28 mouse cellular contexts compared by ENCODE assay signal in the genomic region with DNA sequence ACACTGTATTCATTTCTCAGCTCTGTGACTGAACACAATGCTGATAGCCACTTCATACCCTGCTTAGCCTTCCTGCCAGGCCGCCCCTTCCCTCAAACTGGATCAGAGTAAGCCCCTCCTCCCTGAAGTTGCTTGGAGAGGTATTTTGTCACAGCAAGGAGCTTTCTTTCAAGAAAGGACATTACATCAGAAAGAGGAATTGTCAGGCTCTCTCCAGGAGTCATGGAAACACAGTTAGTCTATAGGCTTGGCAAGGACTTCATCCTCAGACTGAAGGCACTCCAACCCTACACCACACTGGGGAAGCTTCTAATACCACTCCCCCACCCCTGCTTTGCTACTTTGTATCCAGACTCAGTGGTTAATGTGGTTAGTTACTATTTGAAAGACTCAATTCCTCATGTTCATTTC.
DNase-seq lines count a peak whose midpoint lies in the region; ATAC-seq lines count a peak whose summit lies in the region.
"Had no signal": no experiment of that assay in that cellular context is flagged by ENCODE, and none has a peak within 500 bp of the region (broad histone marks: within the 10 kb centered on the region; RNA-seq: fewer than 3 reads in every experiment).

No protein-coding gene starts in this region.

- no peak overlapping the region for H3K4me2 ChIP-seq in hindbrain, embryonic 12.5 days (replicated peaks)
- no peak overlapping the region for H3K4me2 ChIP-seq in neural tube, embryonic 13.5 days
- H3K4me2 ChIP-seq in hindbrain, embryonic 15.5 days: no peak overlapping the region
- H3K4me2 ChIP-seq in neural tube, embryonic 15.5 days: no peak overlapping the region
- H3K4me2 ChIP-seq: embryonic facial prominence, embryonic 13.5 days; heart, embryonic 12.5 days; liver, embryonic 15.5 days; lung, embryonic 15.5 days had no signal

- 0 out of 2 replicates have a peak overlapping the region, but pooled peaks have one; percentile 16 for H3K27ac ChIP-seq in hindbrain, embryonic 10.5 days
- no peak overlapping the region for H3K27ac ChIP-seq in hindbrain, embryonic 12.5 days
- H3K27ac ChIP-seq in neural tube, embryonic 13.5 days (replicated peaks): no peak overlapping the region
- no peak overlapping the region for H3K27ac ChIP-seq in hindbrain, embryonic 15.5 days (replicated peaks)
- no peak overlapping the region for H3K27ac ChIP-seq in neural tube, embryonic 15.5 days (replicated peaks)
- H3K27ac ChIP-seq: embryonic facial prominence, embryonic 13.5 days; left cerebral cortex, adult 2 months; liver, embryonic 15.5 days; lung, embryonic 15.5 days; stomach, postnatal 0 days had no signal

- ATAC-seq in hindbrain, embryonic 12.5 days (ENCODE audit: low FRiP score): no peak
- ATAC-seq in neural tube, embryonic 13.5 days (ENCODE audit: low read depth): peak; percentile 52
- peak; percentile 73; the same call in 1 of the 2 replicates for ATAC-seq in hindbrain, embryonic 15.5 days (ENCODE audit: low FRiP score, low read depth)
- peak; percentile 69; the same call in 1 of the 2 replicates for ATAC-seq in neural tube, embryonic 15.5 days (ENCODE audit: low FRiP score)
- ATAC-seq: intestine, postnatal 0 days had no signal

- no peak overlapping the region for H3K9ac ChIP-seq in hindbrain, embryonic 12.5 days
- H3K9ac ChIP-seq in neural tube, embryonic 13.5 days: no peak overlapping the region
- no peak overlapping the region for H3K9ac ChIP-seq in hindbrain, embryonic 15.5 days
- no peak overlapping the region for H3K9ac ChIP-seq in neural tube, embryonic 15.5 days (replicated peaks)
- H3K9ac ChIP-seq: embryonic facial prominence, embryonic 13.5 days; heart, embryonic 12.5 days; liver, embryonic 15.5 days; lung, embryonic 15.5 days had no signal

- H3K9me3 ChIP-seq in hindbrain, embryonic 10.5 days: peaks cover 5% of the 10 kb centered on the region; the same call in 1 of the 2 replicates
- H3K9me3 ChIP-seq in hindbrain, embryonic 12.5 days (replicated peaks): 0 out of 2 replicates have a peak, but pooled peaks cover 7% of the 10 kb centered on the region
- H3K9me3 ChIP-seq in neural tube, embryonic 13.5 days: no peaks in the 10 kb centered on the region
- no peaks in the 10 kb centered on the region for H3K9me3 ChIP-seq in hindbrain, embryonic 15.5 days
- H3K9me3 ChIP-seq in neural tube, embryonic 15.5 days (replicated peaks): no peaks in the 10 kb centered on the region
- H3K9me3 ChIP-seq: embryonic facial prominence, embryonic 13.5 days; lung, embryonic 15.5 days had no signal

- no peaks in the 10 kb centered on the region for H3K27me3 ChIP-seq in hindbrain, embryonic 10.5 days (ENCODE audit: insufficient read depth, poor library complexity, severe bottlenecking)
- H3K27me3 ChIP-seq in hindbrain, embryonic 12.5 days: no peaks in the 10 kb centered on the region
- H3K27me3 ChIP-seq in neural tube, embryonic 13.5 days: no peaks in the 10 kb centered on the region
- H3K27me3 ChIP-seq in hindbrain, embryonic 15.5 days: no peaks in the 10 kb centered on the region
- H3K27me3 ChIP-seq in neural tube, embryonic 15.5 days (replicated peaks): no peaks in the 10 kb centered on the region
- H3K27me3 ChIP-seq: embryonic facial prominence, embryonic 13.5 days; heart, embryonic 12.5 days; liver, embryonic 15.5 days; lung, embryonic 15.5 days; megakaryocyte, embryonic 14.5 days had no signal

- H3K36me3 ChIP-seq in hindbrain, embryonic 10.5 days: peaks cover 49% of the 10 kb centered on the region
- peaks cover 29% of the 10 kb centered on the region for H3K36me3 ChIP-seq in hindbrain, embryonic 12.5 days
- peaks cover 49% of the 10 kb centered on the region for H3K36me3 ChIP-seq in neural tube, embryonic 13.5 days
- peaks cover 16% of the 10 kb centered on the region for H3K36me3 ChIP-seq in hindbrain, embryonic 15.5 days
- H3K36me3 ChIP-seq in neural tube, embryonic 15.5 days: peaks cover 25% of the 10 kb centered on the region
- H3K36me3 ChIP-seq: liver, embryonic 15.5 days had no signal

- no peak overlapping the region for H3K4me3 ChIP-seq in hindbrain, embryonic 10.5 days
- H3K4me3 ChIP-seq in hindbrain, embryonic 12.5 days: no peak overlapping the region
- no peak overlapping the region for H3K4me3 ChIP-seq in neural tube, embryonic 13.5 days
- no peak overlapping the region for H3K4me3 ChIP-seq in hindbrain, embryonic 15.5 days
- no peak overlapping the region for H3K4me3 ChIP-seq in neural tube, embryonic 15.5 days (replicated peaks)
- H3K4me3 ChIP-seq: embryonic facial prominence, embryonic 13.5 days; erythroblast, embryonic 14.5 days; heart, embryonic 12.5 days; left cerebral cortex, adult 2 months; liver, embryonic 15.5 days; lung, embryonic 15.5 days; myocyte had no signal

- no peak for DNase-seq in hindbrain, embryonic 10.5 days (ENCODE audit: low spot score)
- no peak for DNase-seq in neural tube, embryonic 10.5 days (ENCODE audit: extremely low spot score, low spot score)
- no peak for DNase-seq in c-Kit-positive CD71-positive TER-119-positive erythroid progenitor cells, embryonic 14.5 days (ENCODE audit: low spot score)
- no peak for DNase-seq in left cerebral cortex, adult 18-20 months (ENCODE audit: low spot score in 2 of 2)
- DNase-seq: adrenal gland, postnatal 10 days; cerebellum, adult 8-10 months; cerebellum, postnatal 36 days; embryo, embryonic 11 days; gastrocnemius, postnatal 25 days; heart, adult 18-20 months; heart, postnatal 10 days; kidney, postnatal 4 days; lung, postnatal 36 days; right cerebral cortex, postnatal 14 days had no signal

- WGBS in hindbrain, embryonic 10.5 days: 68% methylated on average over 1 of the region's 1 CpGs
- whole genome bisulfite sequencing in hindbrain, embryonic 12.5 days: 47% methylated on average over 1 of the region's 1 CpGs
- WGBS in neural tube, embryonic 13.5 days: 76% methylated on average over 1 of the region's 1 CpGs
- WGBS in hindbrain, embryonic 15.5 days: 48% methylated on average over 1 of the region's 1 CpGs
- 40% methylated on average over 1 of the region's 1 CpGs for WGBS in neural tube, embryonic 15.5 days

- peaks cover 14% of the 10 kb centered on the region for H3K4me1 ChIP-seq in hindbrain, embryonic 10.5 days (replicated peaks)
- 0 out of 2 replicates have a peak, but pooled peaks cover 8% of the 10 kb centered on the region for H3K4me1 ChIP-seq in hindbrain, embryonic 12.5 days
- H3K4me1 ChIP-seq in neural tube, embryonic 13.5 days (replicated peaks): peaks cover 42% of the 10 kb centered on the region
- peaks cover 28% of the 10 kb centered on the region for H3K4me1 ChIP-seq in hindbrain, embryonic 15.5 days (replicated peaks)
- peaks cover 16% of the 10 kb centered on the region for H3K4me1 ChIP-seq in neural tube, embryonic 15.5 days
- H3K4me1 ChIP-seq: heart, embryonic 12.5 days; liver, embryonic 15.5 days; lung, embryonic 15.5 days; megakaryocyte, embryonic 14.5 days had no signal
